Mouse (Mus musculus) midbrain, postnatal 0 days (tissue): Measurements from ENCODE around the gene Pcsk6. TPM values are rescaled to one million over a fixed set of nuclear protein-coding genes. Genes with fewer than 3 reads are reported as not detected.

ENCODE experiments used
- ATAC-seq: fragments of 200-750 bp; cut with Nextera tagmentation; 2 replicates; pipeline ENCODE4 v1.8.0; 2017; ENCODE audit warnings: moderate number of reproducible peaks, mild to moderate bottlenecking, moderate TSS enrichment, moderate library complexity; ENCODE audit not compliant: low FRiP score
- DNase-seq: peaks from one replicate; pipeline ENCODE4 v3.0.0-alpha.2; 2015; ENCODE audit warnings: low spot score
- H3K27ac ChIP-seq: fragments of 300-500 bp; sonication (generic); 2 replicates; pipeline ENCODE4 v1.5.1; 2014; ENCODE audit warnings: low read depth, mild to moderate bottlenecking, low read length, mixed read lengths
- H3K27me3 ChIP-seq: fragments of 300-500 bp; sonication (generic); 2 replicates; pipeline ENCODE4 v1.6.1; 2014; ENCODE audit warnings: low read length, control low read depth, mixed read lengths; ENCODE audit not compliant: insufficient read depth
- H3K36me3 ChIP-seq: fragments of 300-500 bp; sonication (generic); 2 replicates; pipeline ENCODE4 v1.6.1; 2014; ENCODE audit warnings: low read length, control low read depth, mixed read lengths; ENCODE audit not compliant: insufficient read depth
- H3K4me1 ChIP-seq: fragments of 300-500 bp; sonication (generic); 2 replicates; pipeline ENCODE4 v1.6.1; 2014; ENCODE audit warnings: mild to moderate bottlenecking, control low read depth, antibody characterized with exemption, low read length, mixed read lengths; ENCODE audit not compliant: insufficient read depth
- H3K4me2 ChIP-seq: fragments of 300-500 bp; sonication (generic); 2 replicates; pipeline ENCODE4 v1.6.1; 2014; ENCODE audit warnings: low read depth, mild to moderate bottlenecking, low read length, mixed read lengths; ENCODE audit not compliant: poor library complexity, severe bottlenecking
- H3K4me3 ChIP-seq: fragments of 300-500 bp; sonication (generic); 2 replicates; pipeline ENCODE4 v1.5.1; 2014; ENCODE audit warnings: low read depth, mild to moderate bottlenecking, low read length, moderate library complexity
- H3K9ac ChIP-seq: fragments of 300-500 bp; sonication (generic); replicated peaks from 2 replicates; pipeline ENCODE4 v1.6.1; 2014; ENCODE audit warnings: mild to moderate bottlenecking, low read length, moderate library complexity, mixed read lengths; ENCODE audit not compliant: poor library complexity, severe bottlenecking
- H3K9me3 ChIP-seq: fragments of 300-500 bp; sonication (generic); 2 replicates; pipeline ENCODE4 v1.6.1; 2016; ENCODE audit warnings: low read length, control low read depth
- CTCF ChIP-seq: IDR thresholded peaks from 2 replicates; pipeline ENCODE4 v1.5.1; 2016; ENCODE audit warnings: antibody characterized with exemption, mild to moderate bottlenecking
- WGBS: fragments of 180-500 bp; shearing (Covaris S2); extraction: QIAGEN DNeasy Blood & Tissue Kit; methylation state at CpG from one replicate; pipeline ENCODE4 v1.1.7; 2014; 5-methylcytosine and 5-hydroxymethylcytosine counted together
- polyA plus RNA-seq: library from polyadenylated mRNA; unstranded; fragments of >200 nt; fragmentation: Nextera tagmentation; extraction: Ambion mirVana; gene quantifications from 2 replicates; pipeline ENCODE4 v1.2.1, GENCODE M21; 2015
- total RNA-seq: library from RNA; depleted of rRNA; stranded (reverse); fragments of >200 nt; gene quantifications from 2 replicates; pipeline ENCODE4 v1.2.3, GENCODE M21; 2014

Gene Pcsk6
- total and polyA plus RNA-seq, 2 experiments from 2014 or later = 1.5 to 14.9 TPM

GRCm38 (mm10) chr7:65971301-65971700, 109.8 kb downstream of the Pcsk6 start:
- TF ChIP-seq CTCF = no peak
- DNase-seq (no peak), ATAC-seq (no peak)
- H3K27me3 ChIP-seq = no peaks in the 10 kb centered on the region
- H3K4me2 ChIP-seq = no peak overlapping the region
- H3K9me3 ChIP-seq = no peaks in the 10 kb centered on the region
- H3K4me1 ChIP-seq = no peaks in the 10 kb centered on the region
- no peaks in the 10 kb centered on the region for H3K36me3 ChIP-seq
- 86% methylated on average over 10 of the region's 10 CpGs for WGBS
- H3K4me3 ChIP-seq = no peak overlapping the region
- no peak overlapping the region for H3K27ac ChIP-seq
- no peak overlapping the region for H3K9ac ChIP-seq

GRCm38 (mm10) chr7:65977286-65977685, 115.8 kb downstream of the Pcsk6 start:
- no peak for DNase-seq
- Histone ChIP-seq H3K4me2 (no peak overlapping the region), H3K4me3 (no peak overlapping the region), H3K27me3 (no peaks in the 10 kb centered on the region), H3K9me3 (no peaks in the 10 kb centered on the region), H3K4me1 (no peaks in the 10 kb centered on the region), H3K27ac (no peak overlapping the region), H3K36me3 (no peaks in the 10 kb centered on the region), H3K9ac (no peak overlapping the region)
- no peak for ATAC-seq
- WGBS = 81% methylated on average over 5 of the region's 5 CpGs
- no peak for TF ChIP-seq CTCF

GRCm38 (mm10) chr7:65977977-65978376, 116.4 kb downstream of the Pcsk6 start:
- WGBS = 79% methylated on average over 11 of the region's 11 CpGs
- no peak for TF ChIP-seq CTCF

GRCm38 (mm10) chr7:65978996-65979823, 117.7 kb downstream of the Pcsk6 start:
- TF ChIP-seq CTCF = no peak
- no peaks in the 10 kb centered on the region for H3K36me3 ChIP-seq
- H3K4me1 ChIP-seq = no peaks in the 10 kb centered on the region
- DNase-seq (no peak), ATAC-seq (no peak)
- H3K27ac ChIP-seq = no peak overlapping the region
- no peaks in the 10 kb centered on the region for H3K27me3 ChIP-seq
- WGBS = 75% methylated on average over 11 of the region's 11 CpGs
- H3K4me3 ChIP-seq = no peak overlapping the region
- H3K9ac ChIP-seq = no peak overlapping the region
- no peaks in the 10 kb centered on the region for H3K9me3 ChIP-seq
- no peak overlapping the region for H3K4me2 ChIP-seq

More at GRCm38 (mm10) chr7:65977977-65978376, 116.4 kb downstream of the Pcsk6 start:
- Histone ChIP-seq H3K4me3 (no peak overlapping the region), H3K9me3 (no peaks in the 10 kb centered on the region), H3K36me3 (no peaks in the 10 kb centered on the region), H3K4me2 (no peak overlapping the region), H3K27me3 (no peaks in the 10 kb centered on the region), H3K4me1 (no peaks in the 10 kb centered on the region), H3K9ac (no peak overlapping the region), H3K27ac (no peak overlapping the region)
- DNase-seq = no peak
- ATAC-seq = no peak

- no peaks in the 10 kb centered on the region for H3K36me3 ChIP-seq
- H3K9me3 ChIP-seq = no peaks in the 10 kb centered on the region
- H3K27ac ChIP-seq = no peak overlapping the region
- H3K4me3 ChIP-seq = no peak overlapping the region
- no peak for ATAC-seq
- H3K9ac ChIP-seq = no peak overlapping the region
- H3K4me2 ChIP-seq = no peak overlapping the region
- no peak for DNase-seq
- H3K4me1 ChIP-seq = no peaks in the 10 kb centered on the region
- TF ChIP-seq CTCF = no peak
- H3K27me3 ChIP-seq = no peaks in the 10 kb centered on the region
- WGBS = 91% methylated on average over 9 of the region's 9 CpGs
Measured at GRCm38 (mm10) chr7:65980000-65980399, 118.5 kb downstream of the Pcsk6 start.

GRCm38 (mm10) chr7:65982057-65982456, 120.5 kb downstream of the Pcsk6 start:
- 70% methylated on average over 3 of the region's 3 CpGs for WGBS
- Histone ChIP-seq H3K4me3 (no peak overlapping the region), H3K4me2 (no peak overlapping the region), H3K27ac (no peak overlapping the region), H3K36me3 (no peaks in the 10 kb centered on the region), H3K9ac (no peak overlapping the region), H3K27me3 (no peaks in the 10 kb centered on the region), H3K9me3 (no peaks in the 10 kb centered on the region), H3K4me1 (no peaks in the 10 kb centered on the region)
- ATAC-seq (no peak), DNase-seq (no peak)
- TF ChIP-seq CTCF = no peak
